Mouse (Mus musculus): ENCODE results near the gene Gm5142. TPM values are rescaled to one million over a fixed set of nuclear protein-coding genes. Genes with fewer than 3 reads are reported as not detected.

Gene Gm5142
- polyA plus RNA-seq (2017; shearing (Covaris generic)) = not detected

DNA sequence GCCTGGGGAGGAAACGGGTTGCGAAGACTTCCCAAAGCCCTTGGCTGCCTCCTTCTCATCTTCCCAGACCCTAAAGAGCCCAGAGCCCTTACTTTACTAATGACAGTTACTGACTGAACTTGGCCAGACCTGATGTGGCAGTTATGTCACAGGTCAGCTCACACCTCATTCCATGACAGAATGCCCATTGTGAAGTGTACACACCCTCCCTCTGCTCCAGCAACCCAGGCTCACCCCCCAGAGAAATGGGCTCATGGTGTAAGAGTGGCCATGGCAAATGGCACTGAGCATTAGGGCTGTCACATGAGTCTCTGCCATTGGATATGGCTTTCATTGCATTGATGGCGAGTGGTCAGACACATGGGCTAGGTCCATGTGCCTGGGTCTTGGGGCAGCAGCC lies at the start of gene Gm5142:
Gene Gm5142 (minus strand): TSS at position 101 of the 400 bp plus-strand sequence.

DNA sequence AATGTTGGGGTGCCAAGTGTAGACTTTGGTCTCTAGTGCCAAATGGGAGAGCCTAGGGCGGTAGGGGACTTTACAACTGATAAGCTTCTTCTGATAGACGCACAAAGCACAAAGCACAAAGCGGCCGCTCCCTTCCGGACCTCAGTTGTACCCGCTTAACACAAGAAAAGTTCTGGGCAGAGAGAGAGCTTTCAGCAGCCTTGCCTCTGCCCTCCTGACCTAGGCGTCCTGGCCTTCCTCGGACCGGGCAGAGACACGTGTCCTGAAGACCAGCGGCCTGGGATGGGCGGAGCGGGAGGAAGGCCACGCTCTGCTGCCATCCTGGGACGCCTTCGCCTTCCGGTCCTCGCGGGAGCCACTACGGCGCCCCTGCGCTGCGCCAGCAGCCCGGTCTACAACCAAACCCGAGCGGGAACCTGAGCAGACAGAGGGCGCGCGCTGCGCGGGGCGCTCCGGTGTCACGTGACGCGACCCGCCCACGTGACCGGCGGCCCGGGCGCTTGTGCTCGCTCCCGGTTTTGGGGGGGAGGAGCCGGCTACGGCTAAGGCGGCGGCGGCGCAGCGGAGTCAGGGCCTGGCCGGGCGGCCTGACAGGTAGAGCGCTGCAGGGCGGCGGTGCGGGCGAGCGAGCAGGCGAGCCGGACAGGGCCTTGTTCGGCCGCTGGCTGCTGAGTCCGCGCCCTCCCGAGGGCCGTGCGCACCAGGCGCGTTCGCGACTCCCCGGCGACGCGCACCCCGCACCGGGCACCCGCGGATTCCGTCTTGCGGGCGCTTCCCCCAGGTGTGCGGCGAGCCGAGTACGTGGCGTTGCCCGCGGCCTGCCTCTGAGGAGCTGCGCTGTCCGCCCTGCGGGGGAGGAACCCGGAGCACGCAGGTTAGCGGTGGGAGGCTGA lies 22.4 kb upstream of the Gm5142 start, which contains the start of gene Rcbtb1:
Gene Rcbtb1 (plus strand): TSS at position 499 of the 893 bp plus-strand sequence.

DNA sequence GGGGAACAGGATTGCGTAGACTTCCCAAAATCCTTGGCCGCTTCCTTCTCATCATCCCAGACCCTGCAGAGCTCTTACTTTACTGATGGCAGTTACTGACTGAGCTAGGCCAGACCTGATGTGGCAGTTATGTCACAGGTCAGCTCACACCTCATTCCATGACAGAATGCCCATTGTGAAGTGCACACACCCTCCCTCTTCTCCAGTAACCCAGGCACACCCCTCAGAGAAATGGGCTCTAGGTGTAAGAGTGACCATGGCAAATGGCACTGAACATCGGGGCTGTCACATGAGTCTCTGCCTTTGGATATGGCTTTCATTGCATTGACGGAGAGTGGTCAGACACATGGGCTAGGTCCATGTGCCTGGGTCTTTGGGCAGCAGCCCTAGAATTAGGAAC lies 35.8 kb downstream of the Gm5142 start, which contains the start of gene 1700129C05Rik:
Gene 1700129C05Rik (minus strand): TSS at position 101 of the 400 bp plus-strand sequence.

Other genes starting within 250 kb of the Gm5142 start
- gene 1700129C05Rik, start 35.9 kb downstream of the Gm5142 start, polyA plus RNA-seq (2017; shearing (Covaris generic)) = not detected
- gene Rcbtb1, start 22.5 kb upstream of the Gm5142 start, polyA plus RNA-seq (2017; shearing (Covaris generic)) = 10 to 100 TPM; 53.7 to 61.2 TPM
- gene Gm6904, start 81.5 kb upstream of the Gm5142 start, polyA plus RNA-seq (2017; shearing (Covaris generic)) = 1 to 10 TPM; 7.9 to 9.1 TPM
- 10 to 100 TPM; 25.6 to 62.0 TPM for gene Phf11a, start 118.8 kb upstream of the Gm5142 start, polyA plus RNA-seq (2017; shearing (Covaris generic))
- 100 to 1,000 TPM; 167 to 245 TPM for gene Phf11b, start 162.6 kb upstream of the Gm5142 start, polyA plus RNA-seq (2017; shearing (Covaris generic))
- gene Phf11d, start 186.7 kb upstream of the Gm5142 start, polyA plus RNA-seq (2017; shearing (Covaris generic)) = 10 to 100 TPM; 15.3 to 17.1 TPM
- gene Phf11c, start 216.6 kb upstream of the Gm5142 start, polyA plus RNA-seq (2017; shearing (Covaris generic)) = 10 to 100 TPM; 26.8 to 27.6 TPM

Data from activated CD4-positive, CD25-positive, alpha-beta regulatory T cell (primary cell).